Mouse (Mus musculus): ENCODE results near the gene Rsph10b. TPM values are rescaled to one million over a fixed set of nuclear protein-coding genes. Genes with fewer than 3 reads are reported as not detected.

The Rsph10b gene
- total RNA-seq, 2 experiments from 2014 or later: 4.0 to 6.0 TPM

DNA sequence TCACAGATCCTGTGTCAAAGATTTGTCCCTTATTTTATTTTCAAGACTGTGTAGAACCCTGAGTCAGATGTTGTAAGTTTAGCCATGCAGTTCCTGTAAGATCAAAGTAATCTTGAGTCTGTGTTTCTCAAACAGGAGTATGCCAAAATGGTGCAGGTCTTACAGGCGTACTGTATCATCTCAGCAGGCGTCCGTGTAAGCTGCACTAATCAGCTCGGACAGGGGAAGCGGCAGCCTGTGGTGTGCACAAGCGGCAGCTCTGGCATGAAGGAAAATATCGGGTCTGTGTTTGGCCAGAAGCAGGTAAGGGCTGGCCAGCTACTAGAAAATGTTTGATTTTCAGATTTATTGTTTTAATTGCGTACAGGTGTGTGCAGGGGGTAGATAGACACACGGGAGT, 16.6 kb upstream of the Rsph10b start:
- intact Hi-C loops (cut with DNase I): no loop called here
- no peak for TF ChIP-seq CTCF (IDR thresholded peaks at IDR 0.05)
- Histone ChIP-seq H3K4me3 (no peak overlapping the region), H3K27ac (no peak overlapping the region)
- DNase-seq (ENCODE audit: extremely low spot score in 1 of 2, low spot score in 2 of 2): no peak

DNA sequence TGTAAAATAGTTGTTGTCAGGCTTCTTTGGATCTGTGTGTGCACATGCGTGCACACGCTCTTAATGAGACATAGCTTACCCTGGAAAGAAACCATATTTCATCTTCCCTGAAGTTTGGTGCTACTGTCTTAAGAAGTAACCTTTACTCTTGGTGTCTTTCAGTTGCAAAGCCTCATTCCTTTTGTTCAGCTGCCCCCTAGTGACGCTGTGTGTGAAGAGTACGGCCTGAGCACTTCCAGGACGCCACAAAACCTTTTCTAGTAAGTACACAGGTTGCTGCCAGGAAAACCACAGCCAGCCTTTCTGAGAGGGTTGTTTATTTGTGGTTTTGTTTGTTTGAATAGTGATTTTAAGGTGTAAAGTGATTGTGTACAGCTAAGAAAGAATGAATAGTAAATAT, 15.4 kb upstream of the Rsph10b start:
- no peak for DNase-seq (ENCODE audit: extremely low spot score in 1 of 2, low spot score in 2 of 2)
- intact Hi-C loops (cut with DNase I): no loop called here
- TF ChIP-seq CTCF (IDR thresholded peaks at IDR 0.05): peak; percentile 52

DNA sequence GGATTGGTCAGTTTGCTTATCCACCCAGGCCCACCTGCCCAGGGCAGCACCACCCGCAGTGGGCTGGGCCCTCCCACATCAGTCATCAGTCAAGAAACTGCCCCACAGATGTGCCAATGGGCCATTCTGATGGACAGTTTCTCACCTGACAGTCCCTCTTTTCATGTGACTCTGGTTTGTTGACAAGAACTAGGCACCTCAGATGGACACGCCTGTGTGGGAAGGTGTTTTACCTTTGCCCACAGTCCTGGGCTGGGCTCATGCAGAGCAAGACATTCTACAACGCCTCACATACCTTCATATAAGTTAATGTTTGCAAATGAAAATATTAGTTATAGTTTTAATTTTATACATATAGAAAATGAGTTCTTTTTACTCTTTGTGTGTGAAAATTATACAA, 14.7 kb upstream of the Rsph10b start:
- intact Hi-C loops (cut with DNase I): no loop called here
- Histone ChIP-seq H3K27ac (no peak overlapping the region), H3K4me3 (no peak overlapping the region)
- no peak for DNase-seq (ENCODE audit: extremely low spot score in 1 of 2, low spot score in 2 of 2)
- no peak for TF ChIP-seq CTCF (IDR thresholded peaks at IDR 0.05)

More for the DNA sequence above, 15.4 kb upstream of the Rsph10b start:
- Histone ChIP-seq H3K27ac (no peak overlapping the region), H3K4me3 (no peak overlapping the region)

DNA sequence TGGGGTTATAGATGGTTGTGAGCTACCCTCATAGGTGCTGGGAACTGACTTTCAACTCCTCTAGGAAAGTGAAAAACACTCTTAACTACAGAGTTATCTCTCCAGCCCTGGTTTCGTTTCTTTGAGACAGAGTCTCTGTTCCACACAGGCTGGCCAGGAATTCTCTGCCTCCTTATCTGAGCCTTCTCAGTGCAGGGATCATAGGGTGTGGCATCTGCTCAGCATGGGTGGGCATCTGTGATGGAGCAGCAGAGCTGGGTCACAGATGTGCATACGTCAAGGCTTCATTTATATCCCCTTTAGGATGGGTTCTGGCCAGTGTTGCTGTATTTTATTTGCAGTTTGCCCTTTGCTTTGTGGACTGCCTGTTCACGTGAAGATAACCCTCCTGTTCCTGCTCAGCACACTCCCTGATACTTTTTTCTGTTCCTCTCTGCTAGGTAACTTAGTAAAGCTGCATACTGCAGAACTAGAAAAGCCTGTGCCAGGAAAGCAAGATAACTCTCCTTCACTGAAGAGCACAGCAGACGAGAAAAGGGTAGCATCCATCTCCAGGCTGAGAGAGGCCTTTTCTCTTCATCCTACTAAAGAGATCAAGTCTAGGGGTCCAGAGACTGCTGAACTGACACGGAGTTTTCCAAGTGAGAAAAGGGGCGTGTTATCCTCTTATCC, 7.9 kb upstream of the Rsph10b start:
- no peak for DNase-seq (ENCODE audit: extremely low spot score in 1 of 2, low spot score in 2 of 2)
- no peak overlapping the region for H3K27ac ChIP-seq
- TF ChIP-seq CTCF (IDR thresholded peaks at IDR 0.05): no peak
- intact Hi-C loops (cut with DNase I): no loop called here
- H3K4me3 ChIP-seq: no peak overlapping the region

DNA sequence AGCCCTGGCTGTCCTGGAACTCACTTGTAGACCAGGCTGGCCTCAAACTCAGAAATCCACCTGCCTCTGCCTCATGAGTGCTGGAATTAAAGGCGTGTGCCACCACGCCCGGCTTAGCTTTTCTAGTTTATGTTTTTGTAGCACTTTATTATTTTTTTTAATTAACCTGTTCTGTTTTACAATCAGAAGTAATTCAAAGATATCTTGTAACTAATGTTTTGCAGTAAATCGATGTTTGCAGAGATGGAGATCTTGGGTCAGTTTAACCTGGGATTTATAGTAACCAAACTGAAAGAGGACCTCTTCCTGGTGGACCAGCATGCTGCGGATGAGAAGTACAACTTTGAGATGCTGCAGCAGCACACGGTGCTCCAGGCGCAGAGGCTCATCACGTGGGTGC, 5.0 kb upstream of the Rsph10b start, which contains the start of gene Gm42421:
Gm42421 (plus strand) TSS at position 301 of the 400 bp plus-strand sequence.
- no peak for TF ChIP-seq CTCF (IDR thresholded peaks at IDR 0.05)

DNA sequence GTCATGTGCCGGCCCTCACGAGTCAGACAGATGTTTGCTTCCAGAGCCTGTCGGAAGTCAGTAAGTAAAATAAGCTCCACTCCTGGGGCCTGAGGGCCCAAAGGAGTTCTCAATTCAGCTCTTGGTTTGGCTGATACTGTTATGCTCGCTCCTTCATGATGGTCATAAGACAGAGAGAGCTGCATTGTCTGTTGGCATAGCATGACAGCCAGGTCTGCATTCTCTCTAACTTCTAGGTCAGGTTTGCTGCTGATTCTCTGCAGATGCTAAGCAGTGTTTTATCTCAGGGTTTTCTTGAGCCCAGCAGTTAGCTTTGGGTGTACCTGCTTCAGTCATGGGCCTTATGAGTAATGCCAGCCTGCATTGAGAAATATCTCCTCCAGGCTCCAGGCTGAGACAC, 3.5 kb upstream of the Rsph10b start:
- intact Hi-C loops (cut with DNase I): no loop called here

More for the DNA sequence above, 5.0 kb upstream of the Rsph10b start, which contains the start of gene Gm42421:
- Histone ChIP-seq H3K27ac (no peak within 1 kb of the TSS), H3K4me3 (no peak within 1 kb of the TSS)
- no peak for DNase-seq (ENCODE audit: extremely low spot score in 1 of 2, low spot score in 2 of 2)
- intact Hi-C loops (cut with DNase I): no loop called here

DNA sequence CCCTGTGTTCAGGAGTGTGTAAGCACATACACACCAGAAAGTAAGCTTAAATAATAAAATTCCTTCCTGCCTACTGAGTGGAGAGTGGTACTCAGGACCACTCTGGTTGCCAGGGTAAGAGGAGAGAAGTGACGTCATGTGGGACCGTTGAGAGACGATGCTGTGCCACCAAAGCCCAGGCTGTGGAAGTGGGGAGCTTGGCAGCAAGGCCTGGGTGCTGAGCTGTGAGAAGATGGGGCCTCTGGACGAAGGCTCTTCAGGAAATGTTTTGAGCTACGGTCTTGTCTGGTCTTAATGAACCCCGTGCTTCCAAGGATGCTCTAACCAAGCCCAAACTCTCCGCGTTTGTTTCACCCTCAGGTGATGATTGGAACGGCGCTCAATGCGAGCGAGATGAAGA, 2.2 kb upstream of the Rsph10b start:
- Histone ChIP-seq H3K27ac (no peak overlapping the region), H3K4me3 (no peak overlapping the region)
- no peak for DNase-seq (ENCODE audit: extremely low spot score in 1 of 2, low spot score in 2 of 2)
- intact Hi-C loops (cut with DNase I): loop anchor here (5.0 kb wide), 1 partner anchor 47 kb away; no protein-coding TSS in a partner anchor
- TF ChIP-seq CTCF (IDR thresholded peaks at IDR 0.05): no peak

More for the DNA sequence above, 3.5 kb upstream of the Rsph10b start:
- H3K4me3 ChIP-seq: no peak overlapping the region
- H3K27ac ChIP-seq: no peak overlapping the region
- no peak for TF ChIP-seq CTCF (IDR thresholded peaks at IDR 0.05)
- no peak for DNase-seq (ENCODE audit: extremely low spot score in 1 of 2, low spot score in 2 of 2)

DNA sequence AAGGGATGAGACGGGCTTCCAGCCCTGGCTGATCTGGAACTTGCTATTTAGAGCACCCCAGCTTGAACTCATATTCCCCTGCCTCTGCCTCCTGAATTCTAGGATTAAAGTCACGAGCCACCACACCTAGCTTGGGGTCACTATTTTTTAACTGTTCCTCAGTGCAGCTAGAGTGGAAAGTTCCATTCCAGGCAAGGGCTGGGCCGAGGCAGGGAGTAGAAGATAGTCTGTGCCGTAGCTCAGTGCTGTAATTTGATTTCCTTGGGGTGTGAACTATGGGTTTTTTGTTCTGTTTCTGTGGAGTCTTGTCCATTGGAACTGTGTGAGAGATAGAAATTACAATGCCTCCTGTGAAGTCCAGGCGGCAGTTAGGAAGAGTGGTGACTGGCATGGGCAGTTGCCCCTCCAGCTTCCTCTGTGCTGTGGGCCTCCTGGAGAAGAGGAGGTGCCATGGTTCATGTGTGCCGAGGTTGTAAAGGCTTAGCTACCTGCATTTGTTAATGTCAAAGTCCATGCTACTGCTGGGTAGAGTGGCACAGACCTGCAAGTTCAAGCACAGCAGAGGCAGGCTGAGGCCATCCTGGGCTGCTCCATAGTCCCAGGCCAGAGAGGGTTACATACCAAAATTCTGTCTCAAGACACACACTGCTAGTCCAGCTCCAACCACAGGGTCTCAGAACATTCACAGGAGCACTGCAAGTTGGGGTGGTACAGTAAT, 813 bp upstream of the Rsph10b start:
- H3K27ac ChIP-seq: no peak overlapping the region
- no peak overlapping the region for H3K4me3 ChIP-seq
- intact Hi-C loops (cut with DNase I): loop anchor here (5.0 kb wide), 1 partner anchor 45 kb away; no protein-coding TSS in a partner anchor
- no peak for TF ChIP-seq CTCF (IDR thresholded peaks at IDR 0.05)
- no peak for DNase-seq (ENCODE audit: extremely low spot score in 1 of 2, low spot score in 2 of 2)

DNA sequence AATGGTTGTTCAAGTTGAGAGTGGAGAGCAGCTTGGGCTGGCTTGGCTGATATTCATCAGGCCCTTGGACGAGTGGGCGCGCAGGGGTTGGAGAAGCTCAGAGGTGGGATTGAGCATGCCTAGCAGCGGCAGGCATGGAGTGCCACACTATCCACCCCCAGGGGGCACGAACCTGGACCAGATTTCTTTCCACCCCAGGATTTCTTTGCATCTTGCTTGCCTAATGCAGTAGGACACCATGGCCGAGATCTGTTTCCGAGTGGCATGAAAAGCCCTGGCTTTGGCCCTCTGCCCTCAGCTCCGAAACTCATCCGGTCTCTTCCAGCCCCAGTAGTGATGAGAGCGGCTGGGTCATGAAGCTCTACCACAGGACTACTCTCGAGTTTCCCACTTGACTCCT, 579 bp downstream of the Rsph10b start:
- no peak overlapping the region for H3K4me3 ChIP-seq

DNA sequence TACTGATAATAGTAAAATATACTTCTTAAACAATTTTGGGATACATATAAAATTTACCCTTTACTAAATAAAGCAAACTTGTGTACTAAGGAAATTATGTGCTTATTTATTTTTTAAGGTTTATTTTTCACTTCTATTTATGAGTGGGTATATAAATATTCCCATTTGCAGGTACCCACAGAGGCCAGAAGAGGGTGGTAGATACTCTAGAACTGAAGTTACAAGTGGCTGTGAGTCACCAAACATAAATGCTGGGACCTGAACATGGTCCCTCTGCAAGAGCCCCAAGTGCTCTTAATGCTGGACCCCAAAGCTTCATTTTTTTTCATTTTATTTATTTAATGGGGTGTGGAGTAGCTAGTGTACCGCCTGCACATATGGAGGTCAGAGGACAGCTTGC, 1.0 kb downstream of the Rsph10b start:
- H3K4me3 ChIP-seq: no peak overlapping the region
- intact Hi-C loops (cut with DNase I): loop anchor here (5.0 kb wide), 1 partner anchor 43 kb away; no protein-coding TSS in a partner anchor
- H3K27ac ChIP-seq: no peak overlapping the region
- no peak for DNase-seq (ENCODE audit: extremely low spot score in 1 of 2, low spot score in 2 of 2)
- TF ChIP-seq CTCF (IDR thresholded peaks at IDR 0.05): peak; percentile 24

More for the DNA sequence above, 579 bp downstream of the Rsph10b start:
- no peak for DNase-seq (ENCODE audit: extremely low spot score in 1 of 2, low spot score in 2 of 2)
- intact Hi-C loops (cut with DNase I): loop anchor here (5.0 kb wide), 1 partner anchor 44 kb away; no protein-coding TSS in a partner anchor
- no peak for TF ChIP-seq CTCF (IDR thresholded peaks at IDR 0.05)
- no peak overlapping the region for H3K27ac ChIP-seq

DNA sequence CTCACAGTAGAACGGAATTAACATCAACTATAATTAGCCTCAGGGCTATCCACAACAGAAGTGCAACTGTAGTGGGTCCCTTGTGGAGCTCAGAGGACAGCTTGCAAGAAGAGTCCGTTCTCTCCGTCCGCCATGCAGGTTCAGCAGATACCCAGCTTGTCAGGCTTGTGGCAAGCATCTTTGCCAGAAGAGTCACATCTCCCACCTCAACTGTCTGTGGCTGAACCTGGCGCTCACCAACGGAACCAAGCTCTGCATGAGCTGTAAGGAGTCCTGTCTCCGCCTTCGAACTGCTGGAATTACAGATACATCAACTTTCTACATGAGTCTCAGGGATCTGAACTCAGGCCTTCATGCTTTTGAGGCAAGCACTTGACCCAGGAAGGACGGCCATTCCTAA, 3.3 kb downstream of the Rsph10b start:
- H3K27ac ChIP-seq: no peak overlapping the region
- no peak for DNase-seq (ENCODE audit: extremely low spot score in 1 of 2, low spot score in 2 of 2)
- intact Hi-C loops (cut with DNase I): no loop called here
- H3K4me3 ChIP-seq: no peak overlapping the region
- TF ChIP-seq CTCF (IDR thresholded peaks at IDR 0.05): no peak

DNA sequence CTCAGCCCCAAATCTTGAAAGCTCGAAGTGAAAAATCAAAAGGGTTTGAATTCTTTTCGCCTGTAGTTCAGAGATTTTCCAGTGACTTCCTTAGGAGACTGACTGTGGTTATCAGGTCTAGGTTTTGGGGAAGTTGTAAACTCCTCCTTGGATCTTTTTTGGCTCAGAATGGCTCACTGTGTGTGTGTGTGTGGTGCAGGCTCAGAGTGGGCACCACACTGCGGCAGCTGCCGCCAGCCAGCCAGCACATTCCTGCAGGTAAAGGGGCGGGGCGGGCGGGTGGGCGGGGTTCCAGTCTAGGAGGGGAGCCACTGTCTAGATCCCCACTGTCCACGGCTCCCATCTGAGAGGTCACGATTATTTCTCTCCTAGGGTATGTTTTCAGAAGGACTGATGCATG, 8.8 kb downstream of the Rsph10b start:
- Histone ChIP-seq H3K27ac (no peak overlapping the region; the same call in 1 of the 2 replicates), H3K4me3 (no peak overlapping the region)
- intact Hi-C loops (cut with DNase I): loop anchor here (5.0 kb wide), 1 partner anchor 141 kb away; no protein-coding TSS in a partner anchor
- DNase-seq (ENCODE audit: extremely low spot score in 1 of 2, low spot score in 2 of 2): no peak
- TF ChIP-seq CTCF (IDR thresholded peaks at IDR 0.05): no peak

Data from left cerebral cortex, adult 2 months (tissue).